Mouse (Mus musculus) liver (tissue): Measurements from ENCODE around the gene Ormdl1.
"Not testable (repeated sequence)": the region's sequence is repeated elsewhere in the genome, so short reads cannot be mapped to it uniquely, and the experiment has no call there.

Experiments used
- DNase-seq: peaks from one replicate; pipeline ENCODE4 v3.0.0-alpha.2; 2020; ENCODE audit warnings: mixed read lengths

Ormdl1 gene

DNA sequence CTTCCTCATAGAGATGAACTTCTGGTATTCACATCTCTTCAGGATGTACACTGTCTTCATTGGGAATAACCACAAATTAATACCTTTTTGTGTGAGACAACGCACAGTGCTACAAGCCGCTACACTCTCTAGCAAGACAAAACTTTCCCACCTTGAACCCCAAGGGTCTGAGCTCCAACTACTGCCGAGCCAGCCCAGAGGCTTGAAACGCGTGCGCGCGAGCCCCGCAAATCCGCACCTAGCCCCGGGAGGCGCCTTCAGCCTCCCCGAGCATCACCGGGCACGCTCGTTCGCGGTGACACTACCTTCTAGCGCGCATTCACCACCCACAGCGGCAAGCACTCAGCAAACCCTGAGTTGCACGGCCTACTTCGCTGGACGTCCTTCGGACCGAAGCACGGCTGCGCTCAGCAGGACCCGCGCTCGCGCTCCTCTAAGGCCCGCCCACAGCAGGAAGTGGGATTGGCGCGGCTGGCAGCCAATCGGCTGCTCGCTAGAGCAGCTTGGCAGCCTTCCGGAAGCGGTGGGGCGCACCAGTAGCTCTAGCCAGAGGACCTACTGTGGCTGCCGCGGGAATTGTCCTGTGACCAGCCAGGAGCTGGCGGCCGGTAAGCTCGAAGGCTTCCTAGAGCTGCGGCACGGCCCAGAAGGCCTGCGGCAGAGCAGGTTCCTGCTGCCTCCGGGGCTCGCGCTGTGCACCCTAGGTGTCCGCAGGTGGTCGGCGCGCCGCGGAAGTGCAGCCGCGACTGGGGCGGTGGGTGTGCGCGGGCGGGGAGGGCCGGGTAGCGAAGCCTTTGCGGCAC, at the start of gene Ormdl1, which contains the start of the genes Pms1 and Gm28778:
Gene Ormdl1 (plus strand): TSS at position 515 of the 803 bp plus-strand sequence.
Gene Pms1 (minus strand): TSS at position 438 of the 803 bp plus-strand sequence.
Gene Gm28778 (plus strand): TSS at position 531 of the 803 bp plus-strand sequence.
- peak; percentile 96 for DNase-seq

- not testable (repeated sequence) for DNase-seq
Measured at GRCm38 (mm10) chr1:53264958-53265612, 31.8 kb upstream of the Ormdl1 start.

DNA sequence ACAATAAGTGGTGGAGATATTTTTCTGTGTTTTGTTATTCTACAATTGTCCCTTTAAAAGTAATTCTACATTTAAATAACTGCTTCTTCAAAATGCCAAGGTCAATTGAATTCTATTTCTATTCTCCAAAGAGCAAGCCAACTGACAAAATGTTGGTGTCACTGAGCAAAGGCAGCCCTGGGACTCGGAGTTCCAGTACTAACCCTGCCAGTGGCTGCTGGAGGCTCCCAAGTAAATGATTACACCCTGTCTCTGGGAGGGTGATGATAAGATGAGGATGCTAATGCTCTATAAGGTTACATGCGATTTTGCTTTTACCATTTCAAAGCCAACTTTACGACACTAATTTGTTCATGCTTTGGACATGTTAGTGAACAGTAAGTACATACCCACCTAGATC, 27.0 kb upstream of the Ormdl1 start:
- no peak for DNase-seq

GRCm38 (mm10) chr1:53272646-53273045, 24.2 kb upstream of the Ormdl1 start:
- DNase-seq: no peak

- no peak for DNase-seq
Measured at GRCm38 (mm10) chr1:53291197-53291596, 5.7 kb upstream of the Ormdl1 start.

DNA sequence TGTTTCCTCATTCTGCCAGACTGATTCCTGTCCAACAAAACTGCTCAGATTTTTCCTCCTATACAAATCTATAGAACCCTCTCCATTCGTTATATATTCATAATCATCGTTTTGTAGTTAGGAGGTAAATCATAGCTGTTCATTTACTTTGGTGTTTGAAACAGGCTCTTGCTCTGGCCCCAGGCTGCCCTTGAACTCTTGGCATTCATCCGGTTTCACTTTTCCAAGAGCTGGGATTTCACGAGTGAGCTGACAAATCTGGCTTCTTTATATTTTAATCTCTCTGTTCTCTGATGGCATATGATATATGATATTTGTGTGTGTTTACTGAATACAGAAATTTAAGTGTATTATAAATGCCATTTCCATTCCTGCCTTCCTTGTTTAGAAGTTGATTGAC, 3.6 kb downstream of the Ormdl1 start:
- DNase-seq: no peak

GRCm38 (mm10) chr1:53312989-53313967, 16.4 kb downstream of the Ormdl1 start, which contains the start of gene Osgepl1:
TSS of gene Osgepl1 (plus strand) at chr1:53313624.
- peak; percentile 87 for DNase-seq

GRCm38 (mm10) chr1:53321662-53322344, 24.9 kb downstream of the Ormdl1 start:
- no peak for DNase-seq

GRCm38 (mm10) chr1:53323254-53323653, 26.4 kb downstream of the Ormdl1 start:
- DNase-seq: no peak

- DNase-seq: no peak
Measured at GRCm38 (mm10) chr1:53324277-53324676, 27.4 kb downstream of the Ormdl1 start.

DNA sequence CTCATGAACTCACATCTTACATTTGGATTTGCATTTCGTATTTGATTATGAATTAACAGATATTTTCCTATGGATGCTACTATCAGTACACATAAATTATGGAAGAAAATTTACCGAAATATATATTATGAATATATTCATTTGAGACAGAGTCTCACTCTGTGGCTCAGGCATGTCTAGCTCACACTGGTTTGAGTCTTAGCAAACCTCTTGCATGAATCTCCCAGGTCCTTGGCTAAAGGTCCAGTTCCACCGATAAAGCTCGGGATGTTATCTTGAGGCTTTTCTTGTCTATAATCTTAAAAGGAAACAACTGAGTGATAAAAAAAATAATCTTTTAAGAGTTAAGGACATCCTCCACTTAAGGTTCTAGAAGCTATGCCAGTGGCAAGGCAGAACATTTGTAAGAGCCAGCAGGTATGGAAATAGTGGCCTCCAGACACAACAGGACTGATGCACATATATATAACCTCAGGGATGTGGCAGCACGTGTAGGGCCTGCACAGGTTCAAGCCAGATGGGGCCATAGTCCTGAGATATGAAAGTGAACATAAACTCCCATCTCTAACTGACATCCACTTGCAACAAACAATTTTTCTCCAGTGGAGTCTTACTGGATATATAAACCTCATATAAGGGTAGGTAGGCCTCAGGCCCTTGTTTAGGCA, 28.1 kb downstream of the Ormdl1 start:
- DNase-seq: no peak

- DNase-seq: not testable (repeated sequence)
Measured at GRCm38 (mm10) chr1:53333527-53333926, 36.6 kb downstream of the Ormdl1 start.

DNA sequence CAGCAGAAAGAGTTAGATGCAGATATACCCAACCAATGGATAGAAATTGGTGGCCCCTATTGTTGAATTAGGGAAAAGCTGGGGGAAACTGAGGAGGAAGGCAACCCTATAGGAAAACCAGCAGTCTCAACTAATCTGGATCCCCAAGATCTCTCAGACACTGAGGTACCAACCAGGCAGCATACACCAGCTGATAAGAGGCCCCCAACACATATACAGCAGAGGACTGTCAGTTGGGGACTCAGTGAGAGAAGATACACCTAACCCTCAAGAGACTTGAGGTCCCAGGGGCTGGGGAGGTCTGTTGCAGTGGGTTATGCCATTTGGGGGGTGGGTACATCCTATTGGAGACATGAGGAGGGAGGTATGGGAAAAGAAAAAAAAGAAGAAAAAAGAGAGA, 38.6 kb downstream of the Ormdl1 start:
- DNase-seq: peak; percentile 12

- not testable (repeated sequence) for DNase-seq
Measured at GRCm38 (mm10) chr1:53337403-53337802, 40.5 kb downstream of the Ormdl1 start.

DNA sequence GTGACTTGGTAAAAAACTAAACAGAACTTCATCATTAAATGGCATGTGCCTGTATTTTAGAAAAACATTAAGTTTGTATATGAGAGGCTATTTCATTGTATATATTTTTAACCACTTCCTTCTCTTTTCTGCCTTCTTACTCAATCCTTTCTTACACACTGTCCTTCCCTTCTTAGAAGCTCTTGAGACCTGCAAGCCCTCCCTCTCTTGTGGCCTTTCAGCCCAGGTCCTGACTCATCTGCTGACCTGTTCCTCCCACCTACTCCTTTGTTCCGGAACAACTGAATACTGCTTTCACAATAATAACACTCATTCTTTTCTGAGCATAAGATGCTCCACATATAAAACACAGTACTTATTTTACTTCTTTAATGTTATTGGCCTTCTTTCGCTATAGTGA, 44.2 kb downstream of the Ormdl1 start:
- DNase-seq: no peak

DNA sequence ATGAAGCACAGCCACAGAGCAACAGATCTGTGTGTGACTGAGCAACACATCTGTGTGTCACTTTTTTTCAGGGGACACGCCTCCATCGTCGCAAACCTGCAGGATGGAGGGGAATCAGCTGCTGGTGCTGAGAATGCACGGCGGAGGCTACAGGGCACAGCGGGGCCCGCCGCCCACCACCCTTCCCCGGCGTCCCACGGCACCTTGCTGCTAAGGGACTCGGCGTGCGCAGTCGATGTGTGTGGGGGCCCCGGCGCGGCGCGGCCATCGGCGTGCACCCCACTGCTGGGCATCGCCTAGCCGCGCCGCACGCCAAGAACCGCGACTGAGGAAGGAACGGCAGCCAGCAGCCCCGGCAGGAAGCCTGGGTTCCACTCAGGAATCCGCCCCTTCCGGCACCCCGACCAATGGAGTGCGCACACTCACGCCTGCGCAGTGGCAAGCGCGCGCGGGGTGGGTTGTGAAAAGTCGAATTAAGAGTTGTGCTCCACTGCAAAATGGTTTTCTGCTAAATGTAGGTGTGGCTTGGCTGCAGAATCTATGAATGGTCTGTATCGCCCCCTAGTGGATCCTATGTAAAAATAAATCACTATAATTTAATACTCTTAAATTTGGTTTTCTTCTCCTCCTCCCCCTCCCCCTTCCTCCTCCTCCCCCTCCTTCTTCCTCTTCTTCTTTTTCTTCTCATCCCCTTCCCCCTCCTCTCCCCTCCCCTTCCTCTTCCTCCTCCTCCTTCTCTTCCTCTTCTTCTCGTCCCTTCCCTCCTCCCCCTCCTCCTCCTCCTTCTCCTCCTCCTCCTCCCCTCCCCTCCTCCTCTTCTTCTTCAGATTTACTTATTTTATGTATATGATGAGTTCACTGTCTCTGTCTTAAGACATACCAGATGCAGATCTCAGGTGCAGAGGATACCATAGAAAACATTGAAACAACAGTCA, 55.7 kb downstream of the Ormdl1 start, which contains the start of the genes Asdurf, Gm28551 and Asnsd1:
Gene Asdurf (minus strand): TSS at position 293 of the 935 bp plus-strand sequence.
Gene Gm28551 (minus strand): TSS at position 341 of the 935 bp plus-strand sequence.
Gene Asnsd1 (minus strand): TSS at position 426 of the 935 bp plus-strand sequence.
- DNase-seq: peak; percentile 96

GRCm38 (mm10) chr1:53358988-53359387, 62.1 kb downstream of the Ormdl1 start:
- no peak for DNase-seq
